Mouse (Mus musculus) forebrain, postnatal 0 days (tissue): ENCODE measurements at regions not wholly inside any gene's neighbourhood (a gene's known extent, or its start where the extent isn't known, plus 50 kb on each side); places are given as distances from the start of the nearest gene placed in this dataset.

Experiments used
- ATAC-seq: fragments of 200-750 bp; cut with Nextera tagmentation; 2 replicates; pipeline ENCODE4 v1.8.0; 2017; ENCODE audit warnings: mild to moderate bottlenecking, moderate library complexity
- DNase-seq: peaks from one replicate; pipeline ENCODE4 v3.0.0-alpha.2; 2015
- H3K27ac ChIP-seq: fragments of 300-500 bp; sonication (generic); 2 replicates; pipeline ENCODE4 v1.5.1; 2014; ENCODE audit warnings: low read depth, mild to moderate bottlenecking, antibody characterized with exemption, low read length, moderate library complexity, mixed read lengths
- H3K27me3 ChIP-seq: fragments of 300-500 bp; sonication (generic); 2 replicates; pipeline ENCODE4 v1.6.1; 2014; ENCODE audit warnings: mild to moderate bottlenecking, low read length, mixed read lengths; ENCODE audit not compliant: insufficient read depth
- H3K36me3 ChIP-seq: fragments of 300-500 bp; sonication (generic); 2 replicates; pipeline ENCODE4 v1.6.1; 2014; ENCODE audit warnings: mild to moderate bottlenecking, moderate library complexity; ENCODE audit not compliant: insufficient read depth
- H3K4me1 ChIP-seq: fragments of 300-500 bp; sonication (generic); 2 replicates; pipeline ENCODE4 v1.6.1; 2014; ENCODE audit warnings: antibody characterized with exemption; ENCODE audit not compliant: insufficient read depth
- H3K4me2 ChIP-seq: fragments of 300-500 bp; sonication (generic); 2 replicates; pipeline ENCODE4 v1.6.1; 2014; ENCODE audit warnings: low read depth, mild to moderate bottlenecking, moderate library complexity
- H3K4me3 ChIP-seq: fragments of 300-500 bp; sonication (generic); 2 replicates; pipeline ENCODE4 v1.5.1; 2014; ENCODE audit warnings: low read depth, low read length, mixed read lengths
- H3K9ac ChIP-seq: fragments of 300-500 bp; sonication (generic); 2 replicates; pipeline ENCODE4 v1.6.1; 2014; ENCODE audit warnings: mild to moderate bottlenecking
- H3K9me3 ChIP-seq: fragments of 300-500 bp; sonication (generic); 2 replicates; pipeline ENCODE4 v1.6.1; 2016; ENCODE audit warnings: low read length
- CTCF ChIP-seq: sonication (generic); IDR thresholded peaks from 2 replicates; pipeline ENCODE4 v1.5.1; 2016; ENCODE audit warnings: antibody characterized with exemption, control low read depth, low read depth
- WGBS: fragments of 180-500 bp; shearing (Covaris S2); extraction: QIAGEN DNeasy Blood & Tissue Kit; methylation state at CpG from one replicate; pipeline ENCODE4 v1.1.7; 2014; 5-methylcytosine and 5-hydroxymethylcytosine counted together

GRCm38 (mm10) chr15:7617954-7618353 lies 192.7 kb upstream of the Gdnf start:
- Histone ChIP-seq H3K4me1 (no peaks in the 10 kb centered on the region), H3K4me2 (no peak overlapping the region), H3K4me3 (no peak overlapping the region), H3K9me3 (no peaks in the 10 kb centered on the region), H3K27ac (no peak overlapping the region), H3K36me3 (no peaks in the 10 kb centered on the region), H3K27me3 (no peaks in the 10 kb centered on the region), H3K9ac (no peak overlapping the region)
- no peak for DNase-seq
- TF ChIP-seq CTCF = no peak
- no peak for ATAC-seq
- 78% methylated on average over 2 of the region's 2 CpGs for WGBS

GRCm38 (mm10) chr15:7623026-7623425 lies 187.6 kb upstream of the Gdnf start:
- Histone ChIP-seq H3K36me3 (no peaks in the 10 kb centered on the region), H3K9ac (no peak overlapping the region), H3K4me1 (no peaks in the 10 kb centered on the region), H3K4me2 (no peak overlapping the region), H3K27me3 (no peaks in the 10 kb centered on the region), H3K4me3 (no peak overlapping the region), H3K27ac (no peak overlapping the region), H3K9me3 (no peaks in the 10 kb centered on the region)
- 82% methylated on average over 2 of the region's 2 CpGs for WGBS
- ATAC-seq = no peak
- TF ChIP-seq CTCF = no peak
- DNase-seq = no peak

- Histone ChIP-seq H3K4me1 (no peaks in the 10 kb centered on the region), H3K9me3 (no peaks in the 10 kb centered on the region), H3K36me3 (no peaks in the 10 kb centered on the region), H3K9ac (no peak overlapping the region), H3K27me3 (no peaks in the 10 kb centered on the region), H3K4me2 (no peak overlapping the region), H3K4me3 (no peak overlapping the region), H3K27ac (no peak overlapping the region)
- WGBS = 78% methylated on average over 6 of the region's 6 CpGs
- no peak for TF ChIP-seq CTCF
- DNase-seq (no peak), ATAC-seq (no peak)
These were observed 185.8 kb upstream of the Gdnf start for GRCm38 (mm10) chr15:7624689-7625472.

GRCm38 (mm10) chr15:7629826-7630225 lies 180.8 kb upstream of the Gdnf start:
- Histone ChIP-seq H3K4me3 (no peak overlapping the region), H3K27me3 (no peaks in the 10 kb centered on the region)
- 75% methylated on average over 4 of the region's 4 CpGs for whole genome bisulfite sequencing

GRCm38 (mm10) chr15:7635234-7635633 lies 175.4 kb upstream of the Gdnf start:
- no peaks in the 10 kb centered on the region for H3K27me3 ChIP-seq
- 61% methylated on average over 8 of the region's 8 CpGs for WGBS
- DNase-seq (no peak), ATAC-seq (no peak)
- no peak overlapping the region for H3K27ac ChIP-seq
- H3K9ac ChIP-seq = no peak overlapping the region
- no peak overlapping the region for H3K4me2 ChIP-seq
- H3K36me3 ChIP-seq = no peaks in the 10 kb centered on the region
- no peak for TF ChIP-seq CTCF
- H3K9me3 ChIP-seq = no peaks in the 10 kb centered on the region
- no peaks in the 10 kb centered on the region for H3K4me1 ChIP-seq
- no peak overlapping the region for H3K4me3 ChIP-seq

More at GRCm38 (mm10) chr15:7629826-7630225, 180.8 kb upstream of the Gdnf start:
- Histone ChIP-seq H3K4me2 (no peak overlapping the region), H3K4me1 (no peaks in the 10 kb centered on the region), H3K27ac (no peak overlapping the region), H3K36me3 (no peaks in the 10 kb centered on the region), H3K9me3 (no peaks in the 10 kb centered on the region), H3K9ac (no peak overlapping the region)
- TF ChIP-seq CTCF = no peak
- no peak for DNase-seq
- ATAC-seq = no peak

- TF ChIP-seq CTCF = no peak
- Histone ChIP-seq H3K36me3 (no peaks in the 10 kb centered on the region), H3K4me2 (no peak overlapping the region), H3K27me3 (no peaks in the 10 kb centered on the region), H3K9me3 (no peaks in the 10 kb centered on the region), H3K9ac (no peak overlapping the region), H3K4me1 (no peaks in the 10 kb centered on the region), H3K27ac (no peak overlapping the region), H3K4me3 (no peak overlapping the region)
- 68% methylated on average over 6 of the region's 6 CpGs for WGBS
- DNase-seq (no peak), ATAC-seq (peak; percentile 71)
These were observed 171.2 kb upstream of the Gdnf start for GRCm38 (mm10) chr15:7639444-7639843.

- Histone ChIP-seq H3K9ac (no peak overlapping the region), H3K36me3 (no peaks in the 10 kb centered on the region), H3K27ac (no peak overlapping the region), H3K4me1 (no peaks in the 10 kb centered on the region), H3K27me3 (no peaks in the 10 kb centered on the region), H3K4me2 (no peak overlapping the region), H3K9me3 (no peaks in the 10 kb centered on the region), H3K4me3 (no peak overlapping the region)
- no peak for TF ChIP-seq CTCF
- WGBS = 22% methylated on average over 2 of the region's 2 CpGs
- no peak for ATAC-seq
- DNase-seq = no peak
These were observed 168.6 kb upstream of the Gdnf start for GRCm38 (mm10) chr15:7642075-7642474.
